27 mouse cellular contexts compared by ENCODE assay signal in genomic region chr1:172894777-172895357, GRCm38 (mm10). TPM values are rescaled to one million over a fixed set of nuclear protein-coding genes. Genes with fewer than 3 reads are reported as not detected.
DNase-seq lines count a peak whose midpoint lies in the region; ATAC-seq and TF ChIP-seq lines count a peak whose summit lies in the region.
"Had no signal": no experiment of that assay in that cellular context is flagged by ENCODE, and none has a peak within 500 bp of the region (broad histone marks: within the 10 kb centered on the region; RNA-seq: fewer than 3 reads in every experiment).

Gene Apcs, minus strand, starts transcription at chr1:172895041.

- H3K27ac ChIP-seq in kidney, adult 2 months (ENCODE audit: insufficient read depth, low read depth, low read length) = no peak within 1 kb of the TSS
- H3K27ac ChIP-seq in kidney, embryonic 14.5 days (ENCODE audit: low read depth, low read length) = no peak within 1 kb of the TSS
- H3K27ac ChIP-seq in stomach, embryonic 15.5 days = no peak within 1 kb of the TSS
- H3K27ac ChIP-seq in stomach, postnatal 0 days (replicated peaks) = no peak within 1 kb of the TSS
- H3K27ac ChIP-seq in liver, embryonic 11.5 days (ENCODE audit: low read depth, low read length) = no peak within 1 kb of the TSS
- H3K27ac ChIP-seq: forebrain, embryonic 13.5 days; heart, adult 2 months had no signal

- WGBS in kidney, adult 2 months = 28% methylated on average over 2 of the region's 2 CpGs
- WGBS in kidney, embryonic 14.5 days = 58% methylated on average over 2 of the region's 2 CpGs
- WGBS in stomach, embryonic 15.5 days = 36% methylated on average over 2 of the region's 2 CpGs
- WGBS in stomach, postnatal 0 days = 32% methylated on average over 2 of the region's 2 CpGs
- 43% methylated on average over 2 of the region's 2 CpGs for WGBS in liver, embryonic 11.5 days

- no peak for TF ChIP-seq CTCF in kidney, adult 2 months (conservative IDR thresholded peaks at IDR 0.05; ENCODE audit: insufficient read depth, insufficient read length, low read depth, low read length)
- TF ChIP-seq CTCF in stomach, postnatal 0 days (IDR thresholded peaks at IDR 0.05; ENCODE audit: low read depth) = no peak

- no peak for TF ChIP-seq POLR2A in kidney, adult 2 months (IDR thresholded peaks at IDR 0.05; ENCODE audit: low read depth, low read length)

- no peak for ATAC-seq in kidney, embryonic 14.5 days (ENCODE audit: low FRiP score, low TSS enrichment)
- 0 out of 2 replicates have a peak, but pooled peaks have one; percentile 50 for ATAC-seq in stomach, embryonic 15.5 days (ENCODE audit: insufficient read depth, low FRiP score, low read depth)
- no peak for ATAC-seq in stomach, postnatal 0 days (ENCODE audit: low FRiP score, low TSS enrichment)
- ATAC-seq in liver, embryonic 11.5 days (replicated peaks; ENCODE audit: low FRiP score) = peak; percentile 67
- ATAC-seq in activated CD4-positive, CD25-positive, alpha-beta regulatory T cell, adult 4 months = no peak
- ATAC-seq: forebrain, embryonic 13.5 days had no signal

- no peak within 1 kb of the TSS for H3K9ac ChIP-seq in kidney, embryonic 14.5 days (ENCODE audit: low read depth, low read length)
- H3K9ac ChIP-seq in stomach, embryonic 15.5 days = no peak within 1 kb of the TSS
- no peak within 1 kb of the TSS for H3K9ac ChIP-seq in stomach, postnatal 0 days (ENCODE audit: low read length)
- no peak within 1 kb of the TSS for H3K9ac ChIP-seq in liver, embryonic 11.5 days (ENCODE audit: low read depth, low read length)
- H3K9ac ChIP-seq: forebrain, embryonic 13.5 days; lung, embryonic 14.5 days had no signal

- H3K36me3 ChIP-seq in kidney, adult 2 months (ENCODE audit: control insufficient read depth, insufficient read depth, low read length) = no peaks in the 10 kb centered on the region
- no peaks in the 10 kb centered on the region for H3K36me3 ChIP-seq in kidney, embryonic 14.5 days (ENCODE audit: control insufficient read depth, insufficient read depth, low read length)
- no peaks in the 10 kb centered on the region for H3K36me3 ChIP-seq in stomach, embryonic 15.5 days
- no peaks in the 10 kb centered on the region for H3K36me3 ChIP-seq in stomach, postnatal 0 days (ENCODE audit: control insufficient read depth, insufficient read depth, low read length)
- no peaks in the 10 kb centered on the region for H3K36me3 ChIP-seq in liver, embryonic 11.5 days (ENCODE audit: control insufficient read depth, insufficient read depth, low read length)

- H3K4me3 ChIP-seq in kidney, adult 2 months (ENCODE audit: insufficient read depth, low read depth, low read length) = no peak within 1 kb of the TSS
- H3K4me3 ChIP-seq in kidney, embryonic 14.5 days (ENCODE audit: low read length) = no peak within 1 kb of the TSS
- no peak within 1 kb of the TSS for H3K4me3 ChIP-seq in stomach, embryonic 15.5 days (replicated peaks)
- H3K4me3 ChIP-seq in stomach, postnatal 0 days (ENCODE audit: low read depth, low read length) = no peak within 1 kb of the TSS
- no peak within 1 kb of the TSS for H3K4me3 ChIP-seq in liver, embryonic 11.5 days (ENCODE audit: low read depth, low read length)
- H3K4me3 ChIP-seq: forebrain, embryonic 13.5 days; heart, adult 2 months had no signal

- H3K9me3 ChIP-seq in kidney, embryonic 14.5 days (ENCODE audit: control insufficient read depth, low read length) = no peaks in the 10 kb centered on the region
- H3K9me3 ChIP-seq in stomach, embryonic 15.5 days = no peaks in the 10 kb centered on the region
- no peaks in the 10 kb centered on the region for H3K9me3 ChIP-seq in stomach, postnatal 0 days (ENCODE audit: control insufficient read depth, low read length)
- H3K9me3 ChIP-seq in liver, embryonic 11.5 days (ENCODE audit: control insufficient read depth, low read length) = no peaks in the 10 kb centered on the region
- H3K9me3 ChIP-seq: forebrain, embryonic 13.5 days had no signal

- H3K4me1 ChIP-seq in kidney, adult 2 months (ENCODE audit: control insufficient read depth, insufficient read depth, low read length) = peaks cover 3% of the 10 kb centered on the region; the same call in 1 of the 2 replicates
- no peaks in the 10 kb centered on the region for H3K4me1 ChIP-seq in kidney, embryonic 14.5 days (ENCODE audit: control insufficient read depth, insufficient read depth, low read length)
- no peaks in the 10 kb centered on the region for H3K4me1 ChIP-seq in stomach, embryonic 15.5 days
- no peaks in the 10 kb centered on the region for H3K4me1 ChIP-seq in stomach, postnatal 0 days (replicated peaks; ENCODE audit: control insufficient read depth, insufficient read depth)
- no peaks in the 10 kb centered on the region for H3K4me1 ChIP-seq in liver, embryonic 11.5 days (replicated peaks; ENCODE audit: control insufficient read depth, insufficient read depth, low read length)
- H3K4me1 ChIP-seq: forebrain, embryonic 13.5 days had no signal

- DNase-seq in kidney, adult 2 months = peak; percentile 54
- no peak for DNase-seq in stomach, postnatal 0 days (ENCODE audit: low spot score)
- no peak for DNase-seq in liver, embryonic 11.5 days (ENCODE audit: low spot score)
- no peak for DNase-seq in thymus, postnatal 14 days
- DNase-seq in left cerebral cortex, adult 18-20 months (ENCODE audit: low spot score in 2 of 2) = no peak
- DNase-seq: cerebellum, adult 9-11 months; gastrocnemius, postnatal 10 days; heart, adult 2 months; heart, postnatal 4 days; layer of hippocampus, adult 9-11 months; lung, embryonic 14.5 days; lung, postnatal 36 days; right cerebral cortex, postnatal 25 days had no signal

- no peak for TF ChIP-seq EP300 in stomach, postnatal 0 days (optimal IDR thresholded peaks at IDR 0.05)

- H3K27me3 ChIP-seq in kidney, adult 2 months (replicated peaks; ENCODE audit: control insufficient read depth, insufficient read depth, low read length) = no peaks in the 10 kb centered on the region
- no peaks in the 10 kb centered on the region for H3K27me3 ChIP-seq in kidney, embryonic 14.5 days (ENCODE audit: control insufficient read depth, insufficient read depth, low read length)
- no peaks in the 10 kb centered on the region for H3K27me3 ChIP-seq in stomach, embryonic 15.5 days (replicated peaks)
- no peaks in the 10 kb centered on the region for H3K27me3 ChIP-seq in stomach, postnatal 0 days (ENCODE audit: control insufficient read depth, insufficient read depth, low read length)
- no peaks in the 10 kb centered on the region for H3K27me3 ChIP-seq in liver, embryonic 11.5 days (replicated peaks; ENCODE audit: control insufficient read depth, insufficient read depth, low read length)
- H3K27me3 ChIP-seq: forebrain, embryonic 13.5 days had no signal

- no peak within 1 kb of the TSS for H3K4me2 ChIP-seq in kidney, embryonic 14.5 days (replicated peaks; ENCODE audit: low read depth, low read length)
- no peak within 1 kb of the TSS for H3K4me2 ChIP-seq in stomach, embryonic 15.5 days
- no peak within 1 kb of the TSS for H3K4me2 ChIP-seq in stomach, postnatal 0 days (replicated peaks; ENCODE audit: low read depth)
- H3K4me2 ChIP-seq in liver, embryonic 11.5 days = no peak within 1 kb of the TSS
- H3K4me2 ChIP-seq: forebrain, embryonic 13.5 days; lung, embryonic 14.5 days had no signal

RNA-seq across cellular contexts. Expression of gene Apcs, which starts in this region (rescaled TPM):
- not detected in 2 replicates for polyA plus RNA-seq in kidney, adult 2 months (2012; rRNA removed)
- 0.41 and 0.83 TPM in 2 replicates for polyA plus RNA-seq in kidney, embryonic 14.5 days (2014; fragmentation: Nextera tagmentation; extraction: Ambion mirVana)
- polyA plus RNA-seq in stomach, embryonic 15.5 days (2015; fragmentation: Nextera tagmentation; extraction: Ambion mirVana) = 3.9 and 6.1 TPM in 2 replicates
- 2.7 and 5.5 TPM in 2 replicates for polyA plus RNA-seq in stomach, postnatal 0 days (2015; fragmentation: Nextera tagmentation; extraction: Ambion mirVana)
- 5.1 and 7.1 TPM in 2 replicates for polyA plus RNA-seq in liver, embryonic 11.5 days (2014; fragmentation: Nextera tagmentation; extraction: Ambion mirVana)
- not detected for total RNA-seq in left cerebral cortex, adult 18-20 months (2021)
- not detected for polyA plus RNA-seq in activated CD4-positive, CD25-positive, alpha-beta regulatory T cell, adult 4 months (2017; shearing (Covaris generic))
- total RNA-seq: adrenal gland, adult 18-20 months; gastrocnemius, postnatal 10 days; heart, adult 2 months; heart, postnatal 4 days; left cerebral cortex, adult 8-10 months; megakaryocyte-erythroid progenitor cell, adult 5-6 weeks; midbrain, postnatal 0 days; neutrophil, adult 5-6 weeks had no signal
- polyA plus RNA-seq: cortical plate, adult 2 months; embryonic facial prominence, embryonic 11.5 days; forebrain, embryonic 13.5 days; heart, adult 2 months; heart, embryonic 14.5 days; limb, embryonic 11.5 days; lung, embryonic 14.5 days; midbrain, postnatal 0 days; spleen, adult 2 months had no signal

Comparison
In these comparisons a context has a peak if more than half of its experiments do, and no peak if none do; other contexts are left out.
1. ATAC-seq: peak in stomach, embryonic 15.5 days (single experiment) and liver, embryonic 11.5 days (single experiment); none in kidney, embryonic 14.5 days (single experiment), stomach, postnatal 0 days (single experiment) and activated CD4-positive, CD25-positive, alpha-beta regulatory T cell, adult 4 months (single experiment).
2. Peak in DNase-seq in kidney, adult 2 months; RNA of the gene not detected or under 1 TPM.